Mouse (Mus musculus) erythroblast, embryonic 14.5 days (primary cell): ENCODE data around the gene Fam168b.

Experiments
- GATA1 ChIP-seq: IDR thresholded peaks from 2 replicates; pipeline ENCODE4 v1.6.1; 2012; ENCODE audit warnings: low read length, inconsistent platforms, mixed read lengths
- TAL1 ChIP-seq: IDR thresholded peaks from 3 replicates; pipeline ENCODE4 v1.6.1; 2012; ENCODE audit warnings: low read length, inconsistent platforms, mixed read lengths

- TF ChIP-seq TAL1 = no peak
- TF ChIP-seq GATA1 = no peak
Measured at GRCm38 (mm10) chr1:34768875-34769274, 74.0 kb downstream of the Fam168b start.
